8 mouse cellular contexts compared by ENCODE assay signal in the genomic region with DNA sequence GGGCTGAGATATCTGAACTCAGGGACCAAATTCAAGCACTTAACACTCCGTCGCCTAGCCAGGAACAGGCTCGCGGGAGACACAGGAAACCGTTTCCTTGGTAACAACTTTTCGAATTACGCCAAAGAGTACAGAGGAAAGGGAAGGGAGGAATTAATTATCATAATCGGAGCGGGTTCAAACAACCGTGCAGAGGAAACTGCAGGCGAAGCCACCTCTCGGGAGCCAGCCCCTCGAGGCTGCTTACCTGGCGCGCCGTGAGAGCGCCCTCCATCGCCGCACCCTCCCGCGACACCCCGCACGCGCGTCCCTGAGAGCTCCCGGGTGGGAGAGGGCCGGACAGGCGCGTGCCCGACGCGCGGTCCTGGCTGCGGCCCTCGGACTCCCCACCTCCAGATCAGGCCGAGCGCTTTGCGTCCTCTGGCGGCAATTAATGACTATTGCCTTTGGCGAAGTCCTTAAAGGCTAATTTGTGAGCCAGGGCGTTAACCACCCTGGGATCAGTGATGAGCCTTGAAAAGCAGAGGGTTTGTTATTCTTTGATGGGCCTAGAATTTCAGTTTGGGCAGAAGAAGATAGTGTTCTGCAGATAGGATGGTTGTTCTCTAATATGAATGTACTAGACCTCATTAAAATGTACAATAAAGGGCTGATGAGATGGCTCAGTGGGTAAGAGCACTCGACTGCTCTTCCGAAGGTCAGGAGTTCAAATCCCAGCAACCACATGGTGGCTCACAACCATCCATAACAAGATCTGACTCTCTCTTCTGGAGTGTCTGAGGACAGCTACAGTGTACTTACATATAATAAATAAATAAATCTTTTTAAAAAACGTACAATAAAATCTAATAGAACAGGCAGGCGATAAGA. TPM values are rescaled to one million over a fixed set of nuclear protein-coding genes. Genes with fewer than 3 reads are reported as not detected.
DNase-seq lines count a peak whose midpoint lies in the region; ATAC-seq and TF ChIP-seq lines count a peak whose summit lies in the region.

A gene (minus strand): TSS at position 321 of the 870 bp plus-strand sequence.

- no peak for TF ChIP-seq EP300 in liver, postnatal 0 days (IDR thresholded peaks at IDR 0.05; ENCODE audit: low read depth)

- H3K27me3 ChIP-seq in forebrain, embryonic 15.5 days: no peaks in the 10 kb centered on the region
- H3K27me3 ChIP-seq in liver, postnatal 0 days (ENCODE audit: insufficient read depth, low read length): no peaks in the 10 kb centered on the region
- no peaks in the 10 kb centered on the region for H3K27me3 ChIP-seq in neural tube, embryonic 13.5 days

- intact Hi-C loops in heart, postnatal 14 days (cut with DNase I): loop anchor here (5.0 kb wide), 1 partner anchor 171 kb away; no protein-coding TSS in a partner anchor

- 6% methylated on average over 45 of the region's 45 CpGs for WGBS in forebrain, embryonic 15.5 days
- 8% methylated on average over 45 of the region's 45 CpGs for WGBS in liver, postnatal 0 days (ENCODE audit: insufficient replicate concordance)
- 6% methylated on average over 45 of the region's 45 CpGs for WGBS in neural tube, embryonic 13.5 days

- peak within 1 kb of the TSS; percentile 62 for H3K4me3 ChIP-seq in forebrain, embryonic 15.5 days
- H3K4me3 ChIP-seq in liver, postnatal 0 days (ENCODE audit: low read depth, low read length): peak within 1 kb of the TSS; percentile 42
- peak within 1 kb of the TSS; percentile 54 for H3K4me3 ChIP-seq in neural tube, embryonic 13.5 days

- peak; percentile 81 for DNase-seq in MN1 (ENCODE audit: low spot score)
- peak; percentile 51 for DNase-seq in cerebellum, adult 11-12 months
- DNase-seq in heart, postnatal 14 days: peak; percentile 72 to 75
- peak; percentile 75 to 87 for DNase-seq in kidney, postnatal 4 days
- peak; percentile 76 for DNase-seq in liver, postnatal 0 days
- DNase-seq in testis, postnatal 14 days (ENCODE audit: low spot score): peak; percentile 62

- H3K9ac ChIP-seq in forebrain, embryonic 15.5 days (replicated peaks): peak within 1 kb of the TSS; percentile 60
- peak within 1 kb of the TSS; percentile 57 for H3K9ac ChIP-seq in liver, postnatal 0 days (replicated peaks)
- H3K9ac ChIP-seq in neural tube, embryonic 13.5 days: peak within 1 kb of the TSS; percentile 73

- peak; percentile 87 for TF ChIP-seq CTCF in liver, postnatal 0 days (IDR thresholded peaks at IDR 0.05; ENCODE audit: low read depth)

- ATAC-seq in forebrain, embryonic 15.5 days (replicated peaks): peak; percentile 93
- peak; percentile 58 for ATAC-seq in liver, postnatal 0 days
- peak; percentile 93 for ATAC-seq in neural tube, embryonic 13.5 days (ENCODE audit: low read depth)

- no peaks in the 10 kb centered on the region for H3K36me3 ChIP-seq in forebrain, embryonic 15.5 days
- H3K36me3 ChIP-seq in liver, postnatal 0 days (replicated peaks; ENCODE audit: insufficient read depth, low read length): no peaks in the 10 kb centered on the region
- no peaks in the 10 kb centered on the region for H3K36me3 ChIP-seq in neural tube, embryonic 13.5 days

- H3K27ac ChIP-seq in forebrain, embryonic 15.5 days (replicated peaks): peak within 1 kb of the TSS; percentile 77
- peak within 1 kb of the TSS; percentile 85 for H3K27ac ChIP-seq in liver, postnatal 0 days (ENCODE audit: low read depth)
- peak within 1 kb of the TSS; percentile 43; the same call in 1 of the 2 replicates for H3K27ac ChIP-seq in neural tube, embryonic 13.5 days (replicated peaks)

- H3K4me1 ChIP-seq in forebrain, embryonic 15.5 days: peaks cover 8% of the 10 kb centered on the region; the same call in 1 of the 2 replicates
- 0 out of 2 replicates have a peak, but pooled peaks cover 3% of the 10 kb centered on the region for H3K4me1 ChIP-seq in liver, postnatal 0 days (ENCODE audit: insufficient read depth)
- H3K4me1 ChIP-seq in neural tube, embryonic 13.5 days (replicated peaks): 0 out of 2 replicates have a peak, but pooled peaks cover 4% of the 10 kb centered on the region

- H3K9me3 ChIP-seq in forebrain, embryonic 15.5 days: no peaks in the 10 kb centered on the region
- H3K9me3 ChIP-seq in liver, postnatal 0 days (ENCODE audit: low read length): no peaks in the 10 kb centered on the region
- H3K9me3 ChIP-seq in neural tube, embryonic 13.5 days: no peaks in the 10 kb centered on the region

- peak within 1 kb of the TSS; percentile 65 for H3K4me2 ChIP-seq in forebrain, embryonic 15.5 days (replicated peaks)
- H3K4me2 ChIP-seq in liver, postnatal 0 days (ENCODE audit: low read depth, low read length): peak within 1 kb of the TSS; percentile 64
- peak within 1 kb of the TSS; percentile 73 for H3K4me2 ChIP-seq in neural tube, embryonic 13.5 days

RNA-seq across cellular contexts. Expression of the gene that starts here (rescaled TPM):
- 2.1 and 4.2 TPM in 2 replicates for polyA plus RNA-seq in forebrain, embryonic 15.5 days (2015; fragmentation: Nextera tagmentation; extraction: Ambion mirVana)
- under 1 TPM; 0.54 to 0.69 TPM for total RNA-seq in heart, postnatal 14 days (2021)
- 10.9 and 16.5 TPM in 2 replicates for polyA plus RNA-seq in liver, postnatal 0 days (2015; fragmentation: Nextera tagmentation; extraction: Ambion mirVana)
- 2.3 and 2.8 TPM in 2 replicates for polyA plus RNA-seq in neural tube, embryonic 13.5 days (2015; fragmentation: Nextera tagmentation; extraction: Ambion mirVana)

Comparison
In these comparisons a context has a peak if more than half of its experiments do, and no peak if none do; other contexts are left out.
1. Peak in every context shown above with its lines: DNase-seq, ATAC-seq, H3K4me3 ChIP-seq and H3K27ac ChIP-seq.
2. Peak in DNase-seq in heart, postnatal 14 days; RNA of the gene not detected or under 1 TPM.